Mouse (Mus musculus) lung, embryonic 16.5 days (tissue): Measurements from ENCODE around the gene Amfr. TPM values are rescaled to one million over a fixed set of nuclear protein-coding genes. Genes with fewer than 3 reads are reported as not detected.

Source experiments
- ATAC-seq: fragments of 200-750 bp; cut with Nextera tagmentation; 2 replicates; pipeline ENCODE4 v1.8.0; 2017; ENCODE audit warnings: low read depth, mild to moderate bottlenecking, moderate library complexity
- H3K27ac ChIP-seq: fragments of 300-500 bp; sonication (generic); 2 replicates; pipeline ENCODE4 v1.5.1; 2014; ENCODE audit warnings: mild to moderate bottlenecking, control low read depth, low read length
- H3K27me3 ChIP-seq: fragments of 300-500 bp; sonication (generic); 2 replicates; pipeline ENCODE4 v1.6.1; 2014; ENCODE audit warnings: low read depth, low read length, mixed read lengths; ENCODE audit not compliant: control insufficient read depth, insufficient read depth
- H3K36me3 ChIP-seq: fragments of 300-500 bp; sonication (generic); 2 replicates; pipeline ENCODE4 v1.6.1; 2014; ENCODE audit warnings: low read length; ENCODE audit not compliant: control insufficient read depth, insufficient read depth
- H3K4me1 ChIP-seq: fragments of 300-500 bp; sonication (generic); replicated peaks from 2 replicates; pipeline ENCODE4 v1.6.1; 2014; ENCODE audit warnings: low read length, mixed read lengths; ENCODE audit not compliant: control insufficient read depth, insufficient read depth
- H3K4me2 ChIP-seq: fragments of 300-500 bp; sonication (generic); 2 replicates; pipeline ENCODE4 v1.6.1; 2014; ENCODE audit warnings: low read depth, low read length, control low read depth
- H3K4me3 ChIP-seq: fragments of 300-500 bp; sonication (generic); 2 replicates; pipeline ENCODE4 v1.5.1; 2014; ENCODE audit warnings: mild to moderate bottlenecking, low read length, control low read depth
- H3K9ac ChIP-seq: fragments of 300-500 bp; sonication (generic); 2 replicates; pipeline ENCODE4 v1.6.1; 2014; ENCODE audit warnings: low read length, control low read depth
- H3K9me3 ChIP-seq: fragments of 300-500 bp; sonication (generic); 2 replicates; pipeline ENCODE4 v1.6.1; 2016; ENCODE audit warnings: low read length; ENCODE audit not compliant: control insufficient read depth
- WGBS: fragments of 180-500 bp; shearing (Covaris S2); extraction: QIAGEN DNeasy Blood & Tissue Kit; methylation state at CpG from one replicate; pipeline ENCODE4 v1.1.7; 2014; 5-methylcytosine and 5-hydroxymethylcytosine counted together
- polyA plus RNA-seq: library from polyadenylated mRNA; unstranded; fragments of >200 nt; fragmentation: Nextera tagmentation; extraction: Ambion mirVana; gene quantifications from 2 replicates; pipeline ENCODE4 v1.2.1, GENCODE M21; 2015

The Amfr gene
- polyA plus RNA-seq, 1 experiment from 2014 or later = 35.0 TPM

DNA sequence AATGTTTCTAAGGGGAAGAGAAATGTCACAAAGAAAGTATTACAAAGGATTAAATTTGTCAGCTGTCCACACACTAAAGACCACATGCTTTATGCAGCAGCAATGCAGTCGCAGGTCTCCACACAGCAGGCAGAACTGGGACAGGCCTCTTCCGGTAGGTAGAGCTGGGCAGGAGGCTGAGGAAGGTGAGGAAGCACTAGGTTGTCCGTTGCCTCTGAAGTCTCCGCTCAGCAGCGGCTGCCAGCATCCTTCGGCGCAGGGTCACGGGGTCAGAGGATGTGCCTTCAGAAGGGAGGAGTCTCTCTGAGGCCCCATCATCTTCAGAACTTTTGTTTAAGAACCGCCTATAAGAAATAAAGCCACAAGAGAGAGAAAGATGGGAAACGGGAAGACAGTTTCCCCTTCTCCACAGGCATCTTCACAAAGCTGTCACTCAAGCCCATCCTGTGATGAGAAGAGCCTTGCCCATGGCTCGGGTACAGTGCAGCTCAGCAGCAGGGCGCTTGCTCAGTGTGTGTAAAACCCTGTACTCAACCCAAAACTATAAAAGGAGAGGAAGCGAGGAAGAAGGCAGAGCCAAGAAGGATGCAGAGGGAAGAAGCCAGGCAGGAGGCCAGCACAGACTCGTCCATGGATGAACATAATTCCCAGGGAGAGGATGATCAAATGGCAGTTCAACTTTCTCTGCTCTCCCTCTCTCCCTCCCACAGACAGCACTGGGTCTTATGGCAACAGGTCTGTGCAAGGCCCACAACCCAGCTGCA, 39.5 kb downstream of the Amfr start:
- no peak overlapping the region for H3K4me2 ChIP-seq
- no peaks in the 10 kb centered on the region for H3K9me3 ChIP-seq
- H3K27ac ChIP-seq = no peak overlapping the region
- no peak for ATAC-seq
- no peaks in the 10 kb centered on the region for H3K4me1 ChIP-seq
- H3K9ac ChIP-seq = no peak overlapping the region
- WGBS = 84% methylated on average over 14 of the region's 14 CpGs
- no peak overlapping the region for H3K4me3 ChIP-seq
- H3K36me3 ChIP-seq = peaks cover 35% of the 10 kb centered on the region
- H3K27me3 ChIP-seq = no peaks in the 10 kb centered on the region

DNA sequence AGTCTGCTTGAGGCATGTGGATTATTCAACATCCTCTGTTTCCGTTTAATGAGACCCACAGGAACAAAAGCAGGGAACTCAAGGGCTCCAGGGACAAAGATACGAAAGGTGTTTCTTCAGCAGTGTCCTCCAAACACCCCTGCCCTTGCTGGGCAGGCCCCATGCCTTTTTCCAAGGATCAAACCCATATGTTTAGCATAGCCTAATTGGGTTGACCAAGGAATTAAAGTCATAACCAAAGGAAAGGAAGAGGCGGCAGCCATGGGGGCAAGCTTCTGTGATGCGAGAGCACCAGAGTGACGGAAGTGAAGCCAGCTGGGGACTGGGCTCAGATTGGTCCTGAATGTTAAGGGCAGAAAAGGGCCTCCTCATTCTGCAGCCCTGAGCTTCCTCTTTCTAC, 40.4 kb downstream of the Amfr start:
- no peak overlapping the region for H3K4me2 ChIP-seq
- no peaks in the 10 kb centered on the region for H3K27me3 ChIP-seq
- peaks cover 30% of the 10 kb centered on the region for H3K36me3 ChIP-seq
- no peak for ATAC-seq
- WGBS = 88% methylated on average over 5 of the region's 5 CpGs
- H3K27ac ChIP-seq = no peak overlapping the region
- no peaks in the 10 kb centered on the region for H3K4me1 ChIP-seq
- H3K9me3 ChIP-seq = no peaks in the 10 kb centered on the region
- H3K4me3 ChIP-seq = no peak overlapping the region
- H3K9ac ChIP-seq = no peak overlapping the region

DNA sequence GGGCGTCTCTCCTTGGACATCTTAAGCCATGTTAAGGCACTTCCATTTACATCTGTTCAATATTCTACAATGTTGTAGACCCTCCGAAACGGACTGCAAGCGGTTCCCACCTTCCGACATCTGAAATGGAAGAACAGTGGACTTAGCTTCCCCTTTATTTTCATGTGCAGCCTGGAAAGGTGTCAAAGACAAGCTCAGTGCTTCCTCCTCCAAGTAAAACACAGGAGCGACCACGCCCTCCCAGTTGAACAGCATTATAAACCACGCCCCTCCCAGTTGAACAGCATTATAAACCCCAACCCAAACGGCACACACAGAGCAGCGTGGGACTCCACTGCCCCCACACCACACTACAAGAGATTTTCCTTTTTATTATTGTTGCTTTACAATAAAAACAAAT, 41.2 kb downstream of the Amfr start:
- ATAC-seq = no peak
- no peak overlapping the region for H3K4me2 ChIP-seq
- no peak overlapping the region for H3K4me3 ChIP-seq
- no peaks in the 10 kb centered on the region for H3K4me1 ChIP-seq
- peaks cover 25% of the 10 kb centered on the region for H3K36me3 ChIP-seq
- H3K27ac ChIP-seq = no peak overlapping the region
- H3K9me3 ChIP-seq = no peaks in the 10 kb centered on the region
- H3K27me3 ChIP-seq = no peaks in the 10 kb centered on the region
- WGBS = 89% methylated on average over 10 of the region's 10 CpGs
- no peak overlapping the region for H3K9ac ChIP-seq

DNA sequence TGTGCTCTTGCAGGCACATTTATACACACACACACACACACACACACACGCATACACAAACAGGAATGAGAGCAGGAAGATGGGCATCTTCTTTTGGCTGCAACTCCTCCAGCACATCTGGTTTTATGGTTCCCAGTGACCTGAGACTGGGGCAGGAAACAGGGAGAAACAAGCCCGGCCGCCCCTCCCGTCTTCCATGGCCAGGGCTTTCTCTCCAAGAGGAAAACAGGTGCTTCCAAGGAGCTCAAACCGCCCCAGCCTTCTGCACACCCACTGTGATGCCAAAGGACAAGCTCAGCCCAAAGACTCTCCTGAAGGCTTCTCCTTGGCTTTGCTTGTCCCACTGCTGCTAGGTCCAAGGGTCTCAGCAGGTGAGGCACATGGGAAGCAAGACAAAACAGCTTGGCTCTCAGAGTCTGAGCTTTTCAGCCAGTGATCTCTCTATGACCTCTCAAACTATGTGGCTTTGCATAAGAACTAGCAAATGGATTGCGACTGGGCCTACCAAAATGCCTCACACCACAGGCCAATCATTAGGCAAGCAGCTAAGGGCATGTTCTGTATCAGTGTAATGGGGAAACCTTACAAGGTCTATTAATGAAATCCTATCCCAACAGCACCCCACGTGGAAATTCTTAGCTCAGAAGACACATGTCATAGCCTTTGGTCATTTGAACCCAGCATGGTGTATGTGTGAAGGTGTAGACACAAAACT, 42.9 kb downstream of the Amfr start:
- Histone ChIP-seq H3K36me3 (peaks cover 20% of the 10 kb centered on the region), H3K4me2 (no peak overlapping the region), H3K9ac (no peak overlapping the region), H3K27me3 (no peaks in the 10 kb centered on the region), H3K4me1 (no peaks in the 10 kb centered on the region), H3K4me3 (no peak overlapping the region), H3K27ac (no peak overlapping the region), H3K9me3 (no peaks in the 10 kb centered on the region)
- no peak for ATAC-seq
- 64% methylated on average over 7 of the region's 7 CpGs for WGBS

DNA sequence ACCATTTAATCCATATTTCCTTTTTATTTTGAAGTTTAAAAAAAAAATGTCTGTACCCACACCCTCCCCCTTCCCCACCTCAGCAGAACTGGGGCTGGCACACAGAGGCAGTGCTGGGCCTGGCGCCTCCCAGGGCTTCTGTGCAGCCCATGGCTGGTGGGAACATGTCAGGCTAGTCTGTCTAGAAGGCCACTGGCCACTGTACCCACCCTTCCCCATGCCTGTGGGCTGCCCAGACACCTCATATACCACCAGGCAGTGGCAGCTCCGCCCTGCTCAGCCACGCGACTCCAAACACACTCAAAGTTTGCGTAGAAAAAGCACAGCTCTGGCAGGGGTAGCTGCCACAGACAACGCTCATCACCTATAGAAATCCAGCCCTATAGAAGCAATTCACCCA, 44.3 kb downstream of the Amfr start:
- WGBS = 53% methylated on average over 6 of the region's 6 CpGs
- no peak overlapping the region for H3K4me3 ChIP-seq
- H3K27ac ChIP-seq = no peak overlapping the region
- no peak overlapping the region for H3K9ac ChIP-seq
- no peaks in the 10 kb centered on the region for H3K9me3 ChIP-seq
- peaks cover 8% of the 10 kb centered on the region for H3K36me3 ChIP-seq
- H3K4me1 ChIP-seq = no peaks in the 10 kb centered on the region
- H3K27me3 ChIP-seq = no peaks in the 10 kb centered on the region
- H3K4me2 ChIP-seq = no peak overlapping the region
- ATAC-seq = no peak

DNA sequence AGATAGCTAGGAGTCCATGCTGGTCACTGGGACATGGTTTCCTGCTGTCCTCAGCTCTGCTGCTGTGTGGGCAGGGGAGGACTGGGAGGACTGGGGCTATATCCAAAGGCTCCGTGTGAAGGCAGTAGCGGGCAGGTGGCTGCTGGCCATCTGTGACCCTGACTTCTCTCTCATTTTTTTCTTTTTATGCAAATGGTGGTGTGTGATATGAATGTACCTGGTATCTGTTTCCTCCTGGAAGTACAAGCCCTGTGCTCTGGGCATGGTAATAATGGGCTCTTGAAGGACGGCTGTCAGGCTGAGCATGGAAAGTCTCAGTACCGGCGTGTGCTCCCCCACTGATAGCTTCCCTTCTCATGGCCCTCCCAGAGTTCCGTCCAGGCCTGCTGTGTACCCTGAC, 51.7 kb downstream of the Amfr start:
- no peak overlapping the region for H3K4me2 ChIP-seq
- no peaks in the 10 kb centered on the region for H3K9me3 ChIP-seq
- H3K36me3 ChIP-seq = no peaks in the 10 kb centered on the region
- no peak overlapping the region for H3K27ac ChIP-seq
- no peak for ATAC-seq
- no peak overlapping the region for H3K9ac ChIP-seq
- H3K27me3 ChIP-seq = no peaks in the 10 kb centered on the region
- H3K4me1 ChIP-seq = no peaks in the 10 kb centered on the region
- no peak overlapping the region for H3K4me3 ChIP-seq
- 78% methylated on average over 6 of the region's 6 CpGs for WGBS

DNA sequence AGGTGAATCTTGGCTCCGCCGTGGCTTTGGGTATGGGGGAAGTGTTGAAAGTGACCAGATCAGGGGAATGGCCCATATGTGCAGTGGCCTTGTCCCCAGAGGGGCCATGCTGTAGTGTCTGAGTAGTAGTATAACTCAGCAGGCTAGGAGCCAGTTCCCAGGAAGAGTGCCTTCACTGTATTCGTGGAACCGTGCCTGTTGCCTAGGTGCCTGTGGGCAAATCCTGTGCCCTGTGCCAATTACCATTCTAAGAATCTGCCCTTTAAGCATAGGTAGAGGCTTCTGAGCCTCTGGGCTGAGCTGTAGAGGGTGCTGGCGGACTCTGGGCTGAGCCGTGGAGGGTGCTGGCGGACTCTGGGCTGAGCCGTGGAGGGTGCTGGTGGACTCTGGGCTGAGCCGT, 54.2 kb downstream of the Amfr start:
- no peaks in the 10 kb centered on the region for H3K36me3 ChIP-seq
- H3K4me1 ChIP-seq = no peaks in the 10 kb centered on the region
- H3K4me3 ChIP-seq = no peak overlapping the region
- no peak overlapping the region for H3K27ac ChIP-seq
- no peak overlapping the region for H3K4me2 ChIP-seq
- no peak overlapping the region for H3K9ac ChIP-seq
- ATAC-seq = no peak
- no peaks in the 10 kb centered on the region for H3K27me3 ChIP-seq
- no peaks in the 10 kb centered on the region for H3K9me3 ChIP-seq
- 80% methylated on average over 9 of the region's 9 CpGs for WGBS

DNA sequence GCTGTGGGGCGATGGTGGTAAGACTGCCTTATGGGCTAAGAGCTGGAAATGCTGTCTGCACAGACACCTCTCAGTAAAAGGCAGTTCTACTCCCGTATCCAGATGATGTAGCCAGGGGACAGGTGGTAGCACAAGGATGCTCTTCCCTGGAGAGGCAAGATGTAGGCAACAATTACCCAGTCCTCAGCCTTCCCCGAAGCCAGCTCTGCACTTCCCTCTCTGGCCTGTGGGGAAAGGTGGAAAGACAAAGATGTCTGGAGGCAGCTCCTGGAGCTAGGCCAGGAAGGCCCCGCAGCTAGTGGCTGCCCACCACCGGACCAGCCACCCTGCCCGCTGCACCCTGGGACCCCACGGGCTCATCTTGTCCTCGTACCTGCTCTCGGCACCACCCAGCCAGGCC, 60.1 kb downstream of the Amfr start:
- 84% methylated on average over 9 of the region's 9 CpGs for WGBS
- no peak overlapping the region for H3K9ac ChIP-seq
- H3K27me3 ChIP-seq = no peaks in the 10 kb centered on the region
- no peaks in the 10 kb centered on the region for H3K36me3 ChIP-seq
- no peaks in the 10 kb centered on the region for H3K9me3 ChIP-seq
- no peak overlapping the region for H3K27ac ChIP-seq
- no peak for ATAC-seq
- H3K4me1 ChIP-seq = no peaks in the 10 kb centered on the region
- H3K4me3 ChIP-seq = no peak overlapping the region
- no peak overlapping the region for H3K4me2 ChIP-seq

DNA sequence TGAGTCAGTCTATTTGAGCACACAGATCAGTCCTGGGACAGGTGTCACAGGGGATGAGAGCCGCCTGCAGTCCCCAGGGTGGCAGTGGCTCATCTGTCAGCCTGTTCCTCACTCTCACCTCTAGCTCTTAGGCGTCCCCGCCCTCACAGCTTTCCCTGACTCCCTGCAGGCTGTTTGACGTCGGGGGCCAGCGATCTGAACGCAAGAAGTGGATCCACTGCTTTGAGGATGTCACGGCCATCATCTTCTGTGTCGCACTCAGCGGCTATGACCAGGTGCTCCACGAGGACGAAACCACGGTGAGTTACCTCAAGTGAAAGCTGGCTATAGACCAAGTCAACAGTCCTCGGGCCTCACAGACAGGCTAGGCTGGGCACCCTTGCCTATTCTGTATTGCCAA, 62.5 kb downstream of the Amfr start:
- Histone ChIP-seq H3K36me3 (no peaks in the 10 kb centered on the region), H3K4me2 (no peak overlapping the region), H3K4me1 (no peaks in the 10 kb centered on the region), H3K27me3 (no peaks in the 10 kb centered on the region), H3K4me3 (no peak overlapping the region), H3K27ac (no peak overlapping the region), H3K9ac (no peak overlapping the region), H3K9me3 (no peaks in the 10 kb centered on the region)
- ATAC-seq = no peak
- 55% methylated on average over 14 of the region's 14 CpGs for WGBS
